Mouse (Mus musculus) heart, embryonic 12.5 days (tissue): ENCODE data around the gene Spesp1. TPM values are rescaled to one million over a fixed set of nuclear protein-coding genes. Genes with fewer than 3 reads are reported as not detected.
A peak's percentile ranks its signal among the peaks of the same experiment; 100 is the strongest.

Source experiments
- ATAC-seq: fragments of 200-750 bp; cut with Nextera tagmentation; 2 replicates; pipeline ENCODE4 v1.8.0; 2017; ENCODE audit warnings: moderate TSS enrichment, moderate library complexity; ENCODE audit not compliant: insufficient number of reproducible peaks, low FRiP score
- H3K27ac ChIP-seq: fragments of 300-500 bp; sonication (generic); 2 replicates; pipeline ENCODE4 v1.5.1; 2016; ENCODE audit warnings: mild to moderate bottlenecking, moderate library complexity; ENCODE audit not compliant: poor library complexity, severe bottlenecking
- H3K27me3 ChIP-seq: fragments of 300-500 bp; sonication (generic); replicated peaks from 2 replicates; pipeline ENCODE4 v1.6.1; 2016; ENCODE audit warnings: mild to moderate bottlenecking, moderate library complexity
- H3K36me3 ChIP-seq: fragments of 300-500 bp; sonication (generic); 2 replicates; pipeline ENCODE4 v1.6.1; 2016; ENCODE audit warnings: mild to moderate bottlenecking, moderate library complexity
- H3K4me1 ChIP-seq: fragments of 300-500 bp; sonication (generic); replicated peaks from 2 replicates; pipeline ENCODE4 v1.6.1; 2016; ENCODE audit warnings: mild to moderate bottlenecking
- H3K4me2 ChIP-seq: fragments of 300-500 bp; sonication (generic); 2 replicates; pipeline ENCODE4 v1.6.1; 2016; ENCODE audit warnings: mild to moderate bottlenecking, moderate library complexity
- H3K4me3 ChIP-seq: fragments of 300-500 bp; sonication (generic); 2 replicates; pipeline ENCODE4 v1.5.1; 2016; ENCODE audit warnings: mild to moderate bottlenecking
- H3K9ac ChIP-seq: fragments of 300-500 bp; sonication (generic); 2 replicates; pipeline ENCODE4 v1.6.1; 2016; ENCODE audit warnings: mild to moderate bottlenecking, moderate library complexity
- H3K9me3 ChIP-seq: fragments of 300-500 bp; sonication (generic); replicated peaks from 2 replicates; pipeline ENCODE4 v1.6.1; 2016; ENCODE audit warnings: mild to moderate bottlenecking, moderate library complexity
- WGBS: fragments of 180-500 bp; shearing (Covaris S2); methylation state at CpG from one replicate; pipeline ENCODE4 v1.1.7; 2016; 5-methylcytosine and 5-hydroxymethylcytosine counted together
- polyA plus RNA-seq: library from polyadenylated mRNA; unstranded; fragments of >200 nt; fragmentation: Nextera tagmentation; extraction: Ambion mirVana; gene quantifications from 2 replicates; pipeline ENCODE4 v1.2.1, GENCODE M21; 2016

The Spesp1 gene
- polyA plus RNA-seq, 1 experiment from 2014 or later = not detected

DNA sequence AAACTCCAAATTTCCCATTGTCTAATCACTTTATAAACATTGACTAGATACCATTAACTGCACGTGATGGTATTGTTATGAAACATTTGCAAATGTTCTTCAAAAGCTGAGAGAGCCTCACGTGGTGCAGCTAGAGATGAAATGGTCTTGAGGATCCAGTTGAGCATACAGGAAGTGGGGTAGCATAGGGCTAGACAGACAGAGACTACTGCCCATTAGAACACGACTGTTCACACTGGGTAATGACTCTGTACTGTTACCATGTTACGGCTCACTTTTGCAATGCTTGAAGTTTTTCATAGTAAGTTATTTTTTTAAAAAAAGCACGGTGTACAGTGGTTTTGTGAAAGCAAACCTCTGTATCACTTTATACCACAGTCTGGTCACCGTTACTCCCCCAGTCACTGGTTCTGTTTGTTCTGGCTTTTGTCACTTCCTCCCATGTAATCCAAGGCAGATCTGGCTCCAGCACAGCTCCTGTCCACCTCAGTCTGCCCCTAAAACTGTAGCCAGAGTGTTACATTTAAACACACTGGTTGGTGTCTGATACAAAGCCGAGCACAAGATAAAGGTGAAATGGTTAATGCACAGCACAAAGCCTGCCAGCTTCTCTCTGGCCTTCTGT, 11.1 kb downstream of the Spesp1 start:
- Histone ChIP-seq H3K27me3 (no peaks in the 10 kb centered on the region), H3K4me1 (peaks cover 6% of the 10 kb centered on the region; the same call in 1 of the 2 replicates), H3K36me3 (no peaks in the 10 kb centered on the region), H3K27ac (peak overlapping the region; percentile 67), H3K9ac (0 out of 2 replicates have a peak overlapping the region, but pooled peaks have one; percentile 3), H3K9me3 (no peaks in the 10 kb centered on the region), H3K4me3 (no peak overlapping the region), H3K4me2 (no peak overlapping the region)
- no peak for ATAC-seq
- 43% methylated on average over 7 of the region's 7 CpGs for WGBS

DNA sequence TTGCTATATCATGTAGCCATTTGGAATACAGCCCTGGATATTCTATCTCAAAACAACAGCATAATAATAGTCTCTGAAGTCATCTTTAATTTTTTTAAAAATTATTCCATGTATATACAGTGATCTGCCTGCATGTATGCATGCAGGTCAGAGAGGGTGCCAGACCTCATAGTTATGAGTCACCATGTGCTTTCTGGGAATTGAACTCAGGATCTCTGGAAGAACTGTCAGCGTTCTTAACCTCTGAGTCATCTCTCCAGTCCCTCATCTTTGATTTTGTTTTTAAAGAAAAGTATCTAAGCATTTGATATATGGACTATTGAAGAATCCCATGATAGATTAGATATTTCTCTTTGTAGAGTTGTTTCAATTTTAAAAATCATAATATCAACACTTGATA, 12.8 kb downstream of the Spesp1 start:
- WGBS = 79% methylated on average over 1 of the region's 1 CpGs

DNA sequence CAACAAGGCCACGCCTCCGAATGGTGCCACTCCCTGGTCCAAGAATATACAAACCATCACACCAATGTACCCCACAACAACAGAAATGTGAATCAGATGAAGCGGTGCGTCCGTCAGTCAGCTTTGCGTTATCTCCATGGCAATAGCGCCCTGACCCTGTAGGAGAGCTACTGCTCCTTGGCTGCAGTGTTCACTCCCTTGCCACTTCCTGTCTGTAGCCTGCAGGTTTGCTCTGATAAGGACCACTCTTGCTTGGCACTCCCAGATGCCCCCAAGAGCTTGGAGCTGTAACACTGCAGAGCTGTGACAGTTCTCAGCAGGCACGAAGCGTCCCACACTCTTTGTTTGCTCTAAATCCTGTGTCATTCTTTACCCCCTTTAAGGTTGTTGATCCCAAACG, 16.7 kb downstream of the Spesp1 start:
- H3K4me2 ChIP-seq = no peak overlapping the region
- no peaks in the 10 kb centered on the region for H3K36me3 ChIP-seq
- 65% methylated on average over 10 of the region's 10 CpGs for WGBS

More for the DNA sequence above, 12.8 kb downstream of the Spesp1 start:
- Histone ChIP-seq H3K27me3 (no peaks in the 10 kb centered on the region), H3K4me1 (peaks cover 6% of the 10 kb centered on the region), H3K4me3 (no peak overlapping the region), H3K9ac (no peak overlapping the region), H3K27ac (no peak overlapping the region), H3K36me3 (no peaks in the 10 kb centered on the region), H3K4me2 (no peak overlapping the region), H3K9me3 (no peaks in the 10 kb centered on the region)
- ATAC-seq = no peak

DNA sequence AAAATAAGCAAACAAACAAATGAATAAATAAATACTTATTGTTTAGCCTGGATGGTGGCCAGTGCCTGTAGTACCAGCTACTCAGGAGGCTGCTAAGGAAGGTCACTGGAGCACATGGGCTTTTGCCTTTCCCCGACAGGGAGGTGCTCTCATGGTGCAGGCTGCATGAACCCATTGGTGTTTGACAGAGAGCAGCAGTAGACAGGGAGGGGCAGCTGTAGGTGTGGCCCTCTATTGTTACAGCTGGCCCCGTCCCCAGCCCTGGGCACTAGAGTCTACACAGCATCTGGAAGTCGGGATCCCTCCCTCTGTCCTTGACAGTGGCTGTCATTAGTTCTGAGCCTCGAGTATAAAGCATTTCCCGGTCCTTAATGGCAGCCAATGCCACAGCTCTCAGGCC, 18.4 kb downstream of the Spesp1 start:
- H3K4me1 ChIP-seq = no peaks in the 10 kb centered on the region; the same call in 1 of the 2 replicates
- ATAC-seq = no peak
- no peak overlapping the region for H3K4me3 ChIP-seq
- H3K36me3 ChIP-seq = no peaks in the 10 kb centered on the region
- no peak overlapping the region for H3K9ac ChIP-seq
- no peak overlapping the region for H3K27ac ChIP-seq
- WGBS = 58% methylated on average over 5 of the region's 5 CpGs
- no peaks in the 10 kb centered on the region; the same call in 1 of the 2 replicates for H3K9me3 ChIP-seq
- no peaks in the 10 kb centered on the region for H3K27me3 ChIP-seq
- no peak overlapping the region for H3K4me2 ChIP-seq

More for the DNA sequence above, 16.7 kb downstream of the Spesp1 start:
- H3K4me3 ChIP-seq = no peak overlapping the region
- no peak for ATAC-seq
- H3K9ac ChIP-seq = no peak overlapping the region
- no peaks in the 10 kb centered on the region for H3K9me3 ChIP-seq
- no peaks in the 10 kb centered on the region; the same call in 1 of the 2 replicates for H3K4me1 ChIP-seq
- H3K27ac ChIP-seq = no peak overlapping the region
- H3K27me3 ChIP-seq = no peaks in the 10 kb centered on the region

DNA sequence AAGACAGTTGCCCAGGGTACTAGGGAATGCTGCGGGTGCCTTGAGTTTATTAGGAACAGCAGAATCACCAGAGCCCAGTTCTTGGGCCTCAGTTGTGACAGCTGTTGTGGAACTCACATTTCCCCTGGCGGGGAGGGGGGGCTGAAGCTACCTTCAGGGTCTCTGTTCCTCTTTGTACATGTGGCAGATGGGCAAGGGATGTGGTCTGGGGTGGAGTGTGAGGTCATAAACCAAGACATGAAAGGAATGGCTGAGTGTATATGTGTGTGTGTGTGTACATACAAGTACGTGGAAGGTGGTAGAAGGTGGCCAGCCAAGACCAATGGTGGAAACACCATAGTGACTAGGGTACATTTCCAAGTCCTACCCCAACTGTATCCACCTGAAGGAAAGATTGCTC, 20.6 kb downstream of the Spesp1 start:
- Histone ChIP-seq H3K9ac (no peak overlapping the region), H3K4me1 (no peaks in the 10 kb centered on the region; the same call in 1 of the 2 replicates), H3K36me3 (no peaks in the 10 kb centered on the region), H3K4me3 (no peak overlapping the region), H3K9me3 (no peaks in the 10 kb centered on the region; the same call in 1 of the 2 replicates), H3K27ac (no peak overlapping the region), H3K27me3 (no peaks in the 10 kb centered on the region), H3K4me2 (no peak overlapping the region)
- no peak for ATAC-seq
- WGBS = 73% methylated on average over 3 of the region's 3 CpGs

DNA sequence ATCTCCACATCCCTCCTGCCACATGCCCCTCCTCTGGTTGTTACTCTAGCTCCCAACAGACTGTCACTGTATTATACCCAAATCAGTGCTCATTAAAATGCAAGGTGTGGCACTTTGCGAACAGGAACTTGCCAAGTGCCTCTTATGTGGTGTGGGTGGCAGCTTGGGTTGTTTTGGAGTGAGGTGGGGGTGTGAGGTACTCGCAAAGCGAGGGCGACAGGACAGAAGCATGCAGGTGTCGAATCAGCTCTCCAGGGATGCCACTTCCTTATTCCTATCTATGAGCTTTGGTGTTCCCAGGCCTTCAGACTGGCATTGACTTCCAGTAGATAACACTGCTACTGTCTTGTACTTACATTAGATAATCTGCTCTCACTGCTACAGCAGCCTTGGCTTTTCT, 21.0 kb downstream of the Spesp1 start:
- 73% methylated on average over 5 of the region's 5 CpGs for WGBS
- Histone ChIP-seq H3K27me3 (no peaks in the 10 kb centered on the region), H3K4me2 (no peak overlapping the region), H3K4me3 (no peak overlapping the region), H3K4me1 (no peaks in the 10 kb centered on the region; the same call in 1 of the 2 replicates), H3K27ac (no peak overlapping the region), H3K9me3 (no peaks in the 10 kb centered on the region; the same call in 1 of the 2 replicates), H3K36me3 (no peaks in the 10 kb centered on the region), H3K9ac (no peak overlapping the region)
- ATAC-seq = no peak

DNA sequence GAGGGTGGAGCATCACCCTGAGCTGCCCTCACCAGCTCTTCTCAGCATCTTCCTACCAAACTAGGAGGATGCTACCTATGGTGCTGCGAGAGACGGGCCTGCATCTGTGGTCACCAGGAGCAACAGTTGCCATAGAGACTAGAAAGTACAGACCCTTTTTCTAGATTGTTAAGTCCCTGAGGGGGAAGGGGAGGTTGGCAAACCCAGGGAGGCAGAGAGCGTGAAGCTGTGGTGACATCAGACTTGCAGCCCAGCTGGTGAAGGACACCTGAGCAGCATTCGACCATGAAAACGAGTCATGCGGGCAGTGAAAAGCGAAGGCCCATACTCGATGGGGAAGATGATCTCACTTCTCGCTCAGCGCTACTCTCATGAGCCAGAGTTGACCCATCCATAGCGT, 24.0 kb downstream of the Spesp1 start:
- Histone ChIP-seq H3K36me3 (no peaks in the 10 kb centered on the region), H3K4me2 (no peak overlapping the region), H3K9me3 (no peaks in the 10 kb centered on the region; the same call in 1 of the 2 replicates), H3K27ac (no peak overlapping the region), H3K9ac (no peak overlapping the region), H3K27me3 (no peaks in the 10 kb centered on the region), H3K4me1 (no peaks in the 10 kb centered on the region), H3K4me3 (no peak overlapping the region)
- 89% methylated on average over 11 of the region's 11 CpGs for whole genome bisulfite sequencing
- ATAC-seq = no peak

DNA sequence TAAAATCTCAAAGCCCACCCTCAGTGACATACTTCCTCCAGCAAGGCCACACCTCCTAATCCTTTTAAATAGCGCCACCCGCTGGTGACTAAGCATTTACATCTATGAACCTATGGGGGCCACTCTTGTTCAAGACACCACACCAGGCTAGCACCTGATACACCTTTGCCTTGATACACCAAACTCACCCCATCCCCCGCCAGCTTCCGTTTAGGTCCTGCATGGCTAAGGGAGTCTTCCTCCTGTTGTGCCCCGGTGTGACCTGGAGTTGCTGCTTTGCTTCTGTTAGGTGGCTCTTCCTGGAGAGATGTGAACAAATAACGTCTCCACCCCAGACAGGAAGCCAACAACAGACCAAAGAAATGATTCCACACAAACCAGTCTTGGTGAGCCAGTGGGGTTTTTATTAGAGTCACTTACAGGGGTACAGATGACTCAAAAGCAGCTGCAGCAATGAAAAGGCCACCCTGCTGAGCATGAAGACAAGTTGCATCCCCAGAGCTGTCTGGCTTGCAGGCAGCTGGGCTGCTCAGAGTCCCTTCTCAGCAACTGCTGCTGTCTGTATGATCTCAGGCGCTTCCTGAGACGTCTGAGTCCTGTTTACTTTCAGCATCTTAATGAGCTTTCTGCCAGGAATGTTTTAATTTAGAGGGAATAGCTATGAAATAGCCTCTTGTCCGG, 26.0 kb downstream of the Spesp1 start:
- 60% methylated on average over 9 of the region's 9 CpGs for WGBS
- no peak for ATAC-seq
- no peak overlapping the region for H3K27ac ChIP-seq

DNA sequence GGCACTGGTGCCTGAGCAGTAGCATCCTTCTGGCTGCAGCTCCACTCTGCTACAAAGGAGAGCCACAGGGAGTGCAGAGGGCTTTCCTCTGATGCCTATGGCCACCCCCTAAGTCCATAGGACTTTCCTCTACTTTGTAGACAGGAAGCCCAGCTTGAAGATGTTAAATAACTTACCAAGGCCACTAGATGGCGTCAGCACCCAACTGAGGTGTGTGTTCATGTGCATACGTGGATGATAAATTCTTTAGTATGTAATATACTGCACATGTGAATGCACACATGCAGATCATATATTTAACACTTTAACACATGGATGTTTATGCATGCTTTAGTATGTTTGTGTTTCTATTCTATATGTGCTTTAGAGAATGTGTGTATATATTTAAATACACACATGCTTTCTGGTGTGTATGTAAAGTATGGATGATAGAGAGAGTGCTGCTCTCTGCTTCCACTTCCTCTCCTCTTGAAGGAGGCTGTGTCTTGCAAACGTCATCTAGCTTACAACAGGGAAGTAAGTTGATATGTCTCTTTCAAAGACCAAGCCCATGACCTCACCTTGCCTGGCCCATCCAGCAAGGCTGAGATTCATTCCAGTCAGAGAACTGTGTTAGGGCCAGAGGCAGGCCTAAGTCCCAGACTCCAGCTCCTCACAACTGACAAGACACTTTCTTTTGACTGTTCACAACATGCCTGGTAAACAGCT, 28.1 kb downstream of the Spesp1 start:
- ATAC-seq = no peak
- Histone ChIP-seq H3K27me3 (no peaks in the 10 kb centered on the region), H3K9me3 (no peaks in the 10 kb centered on the region), H3K27ac (no peak overlapping the region), H3K4me1 (peaks cover 4% of the 10 kb centered on the region; the same call in 1 of the 2 replicates), H3K36me3 (no peaks in the 10 kb centered on the region), H3K9ac (no peak overlapping the region), H3K4me3 (no peak overlapping the region), H3K4me2 (no peak overlapping the region)
- 10% methylated on average over 3 of the region's 3 CpGs for whole genome bisulfite sequencing

More for the DNA sequence above, 26.0 kb downstream of the Spesp1 start:
- Histone ChIP-seq H3K4me1 (no peaks in the 10 kb centered on the region), H3K9ac (no peak overlapping the region), H3K4me2 (no peak overlapping the region), H3K36me3 (no peaks in the 10 kb centered on the region), H3K27me3 (no peaks in the 10 kb centered on the region), H3K9me3 (no peaks in the 10 kb centered on the region; the same call in 1 of the 2 replicates), H3K4me3 (no peak overlapping the region)

DNA sequence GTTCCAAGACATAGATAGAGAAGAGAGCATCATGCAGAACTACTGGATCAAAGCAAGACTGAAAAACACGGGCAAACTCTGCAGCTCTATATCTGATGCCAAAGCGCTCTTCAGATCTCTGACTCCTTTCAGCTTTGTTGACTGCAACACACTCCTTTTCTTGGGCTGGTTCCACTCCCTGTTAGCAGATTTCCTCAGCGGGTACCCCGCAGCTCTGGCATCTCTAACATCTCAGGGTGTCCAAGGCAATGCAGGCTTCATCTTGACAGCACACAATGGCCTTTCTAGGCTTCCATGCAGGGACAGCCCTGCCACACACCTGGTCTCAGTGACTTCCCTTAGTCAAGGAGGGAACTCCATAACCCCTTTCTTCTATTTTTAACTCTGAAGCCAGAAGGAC, 31.7 kb downstream of the Spesp1 start:
- 79% methylated on average over 4 of the region's 4 CpGs for WGBS
- no peak for ATAC-seq
- no peak overlapping the region for H3K27ac ChIP-seq
- peaks cover 4% of the 10 kb centered on the region; the same call in 1 of the 2 replicates for H3K4me1 ChIP-seq
- H3K4me2 ChIP-seq = no peak overlapping the region
- no peak overlapping the region for H3K9ac ChIP-seq
- no peaks in the 10 kb centered on the region for H3K36me3 ChIP-seq
- 0 out of 2 replicates have a peak, but pooled peaks cover 5% of the 10 kb centered on the region for H3K9me3 ChIP-seq
- H3K4me3 ChIP-seq = no peak overlapping the region
- no peaks in the 10 kb centered on the region; the same call in 1 of the 2 replicates for H3K27me3 ChIP-seq

DNA sequence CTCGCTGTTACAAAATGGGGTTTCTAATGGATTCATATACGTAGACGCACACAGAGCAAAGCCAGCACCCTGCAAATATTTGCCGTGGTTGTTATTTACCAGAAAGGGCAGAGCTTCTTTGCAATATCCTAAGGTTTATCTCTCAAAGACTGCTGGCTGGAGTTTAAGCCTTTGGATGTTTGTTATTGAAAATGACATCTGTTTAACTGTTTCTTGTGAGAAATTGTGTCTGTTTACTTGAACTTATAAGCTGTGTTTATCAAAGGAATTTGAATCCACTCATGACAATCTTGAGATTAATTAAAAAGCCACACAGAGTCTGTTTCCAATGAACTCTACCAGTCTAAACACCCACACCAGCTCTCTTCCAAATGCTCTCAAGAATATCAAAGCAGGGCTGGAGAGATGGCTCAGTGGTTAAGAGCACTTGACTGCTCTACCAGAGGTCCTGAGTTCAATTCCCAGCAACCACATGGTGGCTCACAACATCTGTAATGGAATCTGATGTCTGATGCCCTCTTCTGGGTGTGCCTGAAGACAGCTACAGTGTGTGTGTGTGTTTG, 35.5 kb downstream of the Spesp1 start:
- no peak for ATAC-seq
- H3K4me2 ChIP-seq = no peak overlapping the region
- peaks cover 9% of the 10 kb centered on the region for H3K4me1 ChIP-seq
- 0 out of 2 replicates have a peak, but pooled peaks cover 5% of the 10 kb centered on the region for H3K9me3 ChIP-seq
- no peak overlapping the region for H3K9ac ChIP-seq
- WGBS = 79% methylated on average over 4 of the region's 4 CpGs
- H3K36me3 ChIP-seq = no peaks in the 10 kb centered on the region
- no peak overlapping the region for H3K4me3 ChIP-seq
- H3K27ac ChIP-seq = no peak overlapping the region
- no peaks in the 10 kb centered on the region; the same call in 1 of the 2 replicates for H3K27me3 ChIP-seq
